Mouse (Mus musculus): ENCODE measurements around the gene 6430571L13Rik. TPM values are rescaled to one million over a fixed set of nuclear protein-coding genes. Genes with fewer than 3 reads are reported as not detected.

Gene 6430571L13Rik
- total and polyA plus RNA-seq, 3 experiments, result 0.09 to 0.72 (median 0.11) TPM

DNA sequence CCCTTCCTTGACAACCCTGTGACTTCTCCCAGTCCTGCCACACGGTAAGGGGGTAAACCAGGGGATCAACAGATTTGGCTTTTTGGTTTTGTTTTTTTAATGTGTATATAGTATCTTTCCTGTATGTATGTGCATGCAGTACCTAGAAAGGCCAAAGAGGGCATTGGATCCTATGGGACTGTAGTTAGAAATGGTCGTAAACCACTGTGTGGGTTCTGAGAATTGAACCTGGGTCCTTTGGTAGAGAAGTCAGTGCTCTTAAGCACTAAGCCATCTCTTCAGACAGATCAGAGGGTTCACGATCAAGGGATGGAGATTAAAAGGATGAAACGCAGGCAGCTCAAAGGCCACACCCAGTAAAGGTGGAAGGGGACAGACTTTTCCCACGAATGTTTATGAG is 5.4 kb upstream of the 6430571L13Rik start:
- Histone ChIP-seq H3K9ac (ENCODE audit: insufficient read depth, low read depth) (no peak overlapping the region), H3K4me2 (ENCODE audit: insufficient read depth, low read depth, poor library complexity, severe bottlenecking) (no peak overlapping the region), H3K4me1 (ENCODE audit: control insufficient read depth in 1 of 2, insufficient read depth in 2 of 2) (peaks cover 22 to 64% of the 10 kb centered on the region in 2 experiments), H3K27me3 (replicated peaks) (no peaks in the 10 kb centered on the region), H3K36me3 (replicated peaks in 1 of 2; ENCODE audit: control insufficient read depth in 1 of 2, insufficient read depth in 1 of 2, low read length in 1 of 2) (peaks cover 7 to 59% of the 10 kb centered on the region in 2 experiments), H3K9me3 (replicated peaks; ENCODE audit: low read length) (no peaks in the 10 kb centered on the region), H3K27ac (ENCODE audit: insufficient read depth, low read depth) (no peak overlapping the region), H3K4me3 (replicated peaks in 1 of 3; ENCODE audit: low read depth in 2 of 3, low read length in 2 of 3, poor library complexity in 1 of 3) (no peak overlapping the region), H3K79me2 (replicated peaks; ENCODE audit: control insufficient read depth, extremely low read depth, insufficient read depth, poor library complexity, severe bottlenecking) (no peaks in the 10 kb centered on the region)
- TF ChIP-seq ZKSCAN1 (IDR thresholded peaks at IDR 0.05; ENCODE audit: borderline replicate concordance, low read depth, low read length) (no peak), ETS1 (conservative IDR thresholded peaks at IDR 0.05; ENCODE audit: low read depth, low read length) (no peak), CHD2 (IDR thresholded peaks at IDR 0.05; ENCODE audit: low read length) (no peak), CTCF (conservative IDR thresholded peaks at IDR 0.05 in 1 of 2, IDR thresholded peaks at IDR 0.05 in 1 of 2; ENCODE audit: low read depth in 2 of 2, low read length in 2 of 2) (no peak), TCF12 (IDR thresholded peaks at IDR 0.05; ENCODE audit: low read depth, low read length) (no peak), ZC3H11A (IDR thresholded peaks at IDR 0.05; ENCODE audit: low read depth, low read length) (no peak), MEF2A (IDR thresholded peaks at IDR 0.05; ENCODE audit: borderline replicate concordance, low read depth, low read length) (no peak), NELFE (IDR thresholded peaks at IDR 0.05; ENCODE audit: low read depth, low read length) (no peak), POLR2AphosphoS2 (IDR thresholded peaks at IDR 0.05; ENCODE audit: low read depth, low read length) (no peak), USF1 (IDR thresholded peaks at IDR 0.05; ENCODE audit: low read depth, low read length) (no peak), GABPA (IDR thresholded peaks at IDR 0.05; ENCODE audit: insufficient replicate concordance, low read depth, low read length) (no peak), ZNF384 (IDR thresholded peaks at IDR 0.05; ENCODE audit: low read depth, low read length) (no peak), POLR2A (IDR thresholded peaks at IDR 0.05; ENCODE audit: low read depth, low read length) (no peak), SIN3A (IDR thresholded peaks at IDR 0.05; ENCODE audit: low read length) (no peak)
- dilution Hi-C loops (cut with MboI; ENCODE audit: extremely low pct_ligation_motif_present, extremely low pct_unique_long_range_greater_than_20kb, low sequenced_read_pairs), result no loop called here
- DNase-seq (ENCODE audit: extremely low read depth), result no peak
- in situ Hi-C loops (cut with MboI; ENCODE audit: low pct_ligation_motif_present, low pct_unique_long_range_greater_than_20kb, low sequenced_read_pairs), result loop anchor here (5.0 kb wide), 1 partner anchor 38 kb away; the partner anchor contains the start of gene Cish

DNA sequence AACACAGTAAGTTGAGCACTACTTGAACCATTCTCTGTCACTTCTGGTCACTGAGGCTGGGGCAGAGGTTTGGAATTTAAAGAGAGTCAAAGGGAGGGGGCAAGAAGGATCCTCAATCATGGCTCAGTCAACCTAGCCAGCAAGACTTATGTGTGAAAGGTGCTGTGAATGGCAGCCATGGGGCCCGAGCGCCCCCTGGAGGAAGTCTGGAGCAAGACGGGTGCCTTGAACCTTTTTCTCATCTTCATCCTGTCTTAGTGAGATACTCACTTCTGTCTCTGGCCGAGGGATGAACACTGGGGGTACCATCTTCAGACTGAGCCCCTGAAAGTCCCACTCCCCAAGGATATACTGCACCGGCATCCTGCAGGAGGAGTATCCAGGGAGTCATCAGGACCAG is 4.5 kb upstream of the 6430571L13Rik start:
- no peak overlapping the region for H3K4me3 ChIP-seq (replicated peaks in 1 of 3; ENCODE audit: low read depth in 2 of 3, low read length in 2 of 3, poor library complexity in 1 of 3)
- no peaks in the 10 kb centered on the region for H3K9me3 ChIP-seq (replicated peaks; ENCODE audit: low read length)
- no peak overlapping the region; the same call in 1 of the 2 replicates for H3K27ac ChIP-seq (ENCODE audit: insufficient read depth, low read depth)
- H3K27me3 ChIP-seq (replicated peaks), result peaks cover 2% of the 10 kb centered on the region
- dilution Hi-C loops (cut with MboI; ENCODE audit: extremely low pct_ligation_motif_present, extremely low pct_unique_long_range_greater_than_20kb, low sequenced_read_pairs) (no loop called here), in situ Hi-C loops (cut with MboI; ENCODE audit: low pct_ligation_motif_present, low pct_unique_long_range_greater_than_20kb, low sequenced_read_pairs) (loop anchor here (5.0 kb wide), 1 partner anchor 39 kb away; the partner anchor contains the start of gene Cish)
- H3K36me3 ChIP-seq (replicated peaks in 1 of 2; ENCODE audit: control insufficient read depth in 1 of 2, insufficient read depth in 1 of 2, low read length in 1 of 2), result peaks cover 7 to 54% of the 10 kb centered on the region in 2 experiments
- no peak overlapping the region; the same call in 1 of the 2 replicates for H3K9ac ChIP-seq (ENCODE audit: insufficient read depth, low read depth)
- TF ChIP-seq IRF4 (IDR thresholded peaks at IDR 0.05; ENCODE audit: low read depth, low read length) (0 out of 2 replicates have a peak, but pooled peaks have one; percentile 23), GABPA (IDR thresholded peaks at IDR 0.05; ENCODE audit: insufficient replicate concordance, low read depth, low read length) (no peak), NRF1 (IDR thresholded peaks at IDR 0.05; ENCODE audit: low read depth, low read length) (0 out of 2 replicates have a peak, but pooled peaks have one; percentile 24), SMC3 (IDR thresholded peaks at IDR 0.05; ENCODE audit: low read depth, low read length) (peak; percentile 100), RAD21 (IDR thresholded peaks at IDR 0.05; ENCODE audit: low read depth, low read length) (peak; percentile 98), ZC3H11A (IDR thresholded peaks at IDR 0.05; ENCODE audit: low read depth, low read length) (peak; percentile 95), MEF2A (IDR thresholded peaks at IDR 0.05; ENCODE audit: borderline replicate concordance, low read depth, low read length) (peak; percentile 31; the same call in 1 of the 2 replicates), MYC (IDR thresholded peaks at IDR 0.05; ENCODE audit: low read depth, low read length) (no peak), CTCF (conservative IDR thresholded peaks at IDR 0.05 in 1 of 2, IDR thresholded peaks at IDR 0.05 in 1 of 2; ENCODE audit: low read depth in 2 of 2, low read length in 2 of 2) (peak; percentile 92 to 99), MAX (IDR thresholded peaks at IDR 0.05; ENCODE audit: low read length) (no peak), NELFE (IDR thresholded peaks at IDR 0.05; ENCODE audit: low read depth, low read length) (peak; percentile 58; the same call in 1 of the 2 replicates)
- no peak overlapping the region for H3K4me2 ChIP-seq (ENCODE audit: insufficient read depth, low read depth, poor library complexity, severe bottlenecking)
- H3K4me1 ChIP-seq (ENCODE audit: control insufficient read depth in 1 of 2, insufficient read depth in 2 of 2), result peaks cover 22 to 65% of the 10 kb centered on the region in 2 experiments
- DNase-seq (ENCODE audit: extremely low read depth), result peak; percentile 80
- no peaks in the 10 kb centered on the region for H3K79me2 ChIP-seq (replicated peaks; ENCODE audit: control insufficient read depth, extremely low read depth, insufficient read depth, poor library complexity, severe bottlenecking)

Data from CH12.LX (cell line).